Mouse (Mus musculus) megakaryocyte, embryonic 14.5 days (primary cell): Measurements from ENCODE around the gene AI182371.

ENCODE experiments used
- FLI1 ChIP-seq: IDR thresholded peaks from 2 replicates; pipeline ENCODE4 v1.6.1; 2012; ENCODE audit warnings: low read length, inconsistent platforms, mixed read lengths
- GATA1 ChIP-seq: IDR thresholded peaks from 3 replicates; pipeline ENCODE4 v1.6.1; 2012; ENCODE audit warnings: mixed read lengths, low read length, inconsistent platforms, borderline replicate concordance

- no peak for TF ChIP-seq GATA1
- TF ChIP-seq FLI1 = no peak
Measured at GRCm38 (mm10) chr2:35131491-35131890, 30.1 kb upstream of the AI182371 start.
